Mouse (Mus musculus) ES-E14 (cell line): ENCODE measurements around the gene Wee2.

Experiments
- CHD2 ChIP-seq: IDR thresholded peaks from 2 replicates; pipeline ENCODE4 v1.6.1; 2014; ENCODE audit warnings: mild to moderate bottlenecking, low read depth, low read length, inconsistent platforms
- HCFC1 ChIP-seq: IDR thresholded peaks from 2 replicates; pipeline ENCODE4 v1.6.1; 2012; ENCODE audit warnings: low read length, inconsistent platforms, borderline replicate concordance; ENCODE audit not compliant: insufficient read depth

DNA sequence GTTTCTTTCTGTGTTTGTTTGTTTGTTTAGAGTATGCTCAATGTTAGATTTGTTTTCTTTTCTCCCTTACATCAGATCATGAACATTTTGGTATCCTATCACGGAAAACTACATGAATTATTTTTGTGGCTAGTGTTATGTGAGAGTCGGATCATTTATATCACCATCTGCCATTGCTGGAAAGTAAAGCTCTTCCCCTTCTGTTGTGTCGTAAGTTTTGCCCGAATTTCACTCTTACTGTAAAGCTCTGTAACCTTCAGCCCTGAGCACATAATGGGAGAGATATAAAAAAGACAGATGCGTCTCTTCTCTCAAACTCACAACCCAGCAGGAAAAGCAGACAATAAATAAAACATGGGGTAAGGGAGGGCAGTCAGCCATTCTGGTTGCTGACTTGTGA is at the start of gene Wee2:
- TF ChIP-seq CHD2, result no peak
- TF ChIP-seq HCFC1, result no peak
